Mouse (Mus musculus): Measurements from ENCODE around the gene Ryr2.
A peak's percentile ranks its signal among the peaks of the same experiment; 100 is the strongest.

DNA sequence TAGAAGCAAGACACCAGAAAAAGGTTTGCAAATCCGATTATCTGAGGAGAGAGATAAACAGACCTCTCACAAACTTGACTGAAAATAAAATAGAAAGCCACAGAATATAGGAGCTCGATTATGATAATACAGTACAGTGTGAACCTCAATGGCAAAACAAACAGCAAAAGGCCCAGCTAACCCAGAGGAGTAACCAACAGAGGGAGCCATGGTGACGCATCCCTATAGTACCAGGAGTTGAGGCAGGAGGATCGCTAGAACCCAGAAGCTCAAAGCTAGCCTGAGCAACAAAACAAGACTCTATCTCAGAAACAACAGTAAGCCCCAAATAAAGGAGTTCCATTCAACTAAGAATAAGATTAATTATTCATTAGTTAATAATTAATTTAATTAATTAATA lies 275.5 kb downstream of the Ryr2 start:
- TF ChIP-seq HCFC1 (IDR thresholded peaks at IDR 0.05; ENCODE audit: borderline replicate concordance, insufficient read depth, low read length) (no peak), ZNF384 (IDR thresholded peaks at IDR 0.05; ENCODE audit: low read depth, low read length) (no peak), CHD2 (IDR thresholded peaks at IDR 0.05; ENCODE audit: low read depth, low read length) (no peak), ZC3H11A (IDR thresholded peaks at IDR 0.05; ENCODE audit: borderline replicate concordance, low read depth, low read length) (0 out of 2 replicates have a peak, but pooled peaks have one; percentile 15)
